Mouse (Mus musculus) CH12.LX (cell line): ENCODE measurements around the gene Fdxr. TPM values are rescaled to one million over a fixed set of nuclear protein-coding genes. Genes with fewer than 3 reads are reported as not detected.

ENCODE experiments used
- DNase-seq: peaks from one replicate; pipeline ENCODE4 v3.0.0-alpha.2; 2013; ENCODE audit errors: extremely low read depth
- H3K27ac ChIP-seq: 2 replicates; pipeline ENCODE4 v1.5.1; 2012; ENCODE audit warnings: low read depth, mild to moderate bottlenecking, control low read depth, moderate library complexity; ENCODE audit not compliant: insufficient read depth
- H3K27me3 ChIP-seq: replicated peaks from 2 replicates; pipeline ENCODE3; 2012; ENCODE audit warnings: inconsistent platforms
- H3K36me3 ChIP-seq, 2 experiments: replicated peaks in 1 of 2; 2 replicates each; pipeline versions ENCODE3 to v1.6.1; 2012; ENCODE audit warnings: inconsistent platforms in 1 of 2, low read length in 1 of 2, mild to moderate bottlenecking in 1 of 2, mixed read lengths in 1 of 2, moderate library complexity in 1 of 2; ENCODE audit not compliant: control insufficient read depth in 1 of 2, insufficient read depth in 1 of 2
- H3K4me1 ChIP-seq, 2 experiments: 2 replicates each; pipeline ENCODE4 v1.6.1; 2012; ENCODE audit warnings: inconsistent platforms in 1 of 2, moderate library complexity in 1 of 2; ENCODE audit not compliant: insufficient read depth in 2 of 2, control insufficient read depth in 1 of 2
- H3K4me2 ChIP-seq: 2 replicates; pipeline ENCODE4 v1.6.1; 2012; ENCODE audit warnings: low read depth, mild to moderate bottlenecking, control low read depth; ENCODE audit not compliant: poor library complexity, insufficient read depth, severe bottlenecking
- H3K4me3 ChIP-seq, 3 experiments: fragments of 150-350 bp in 1 of 3; sonication (generic) in 1 of 3; replicated peaks in 1 of 3; 2 replicates each; pipeline versions ENCODE3 to v1.5.1; 2011 to 2012; ENCODE audit warnings: low read depth in 2 of 3, low read length in 2 of 3, mild to moderate bottlenecking in 2 of 3, moderate library complexity in 2 of 3, control low read depth in 1 of 3, improper control_type of control experiment in 1 of 3, inconsistent platforms in 1 of 3, mixed read lengths in 1 of 3; ENCODE audit not compliant: poor library complexity in 1 of 3
- H3K79me2 ChIP-seq: replicated peaks from 2 replicates; pipeline ENCODE4 v1.6.1; 2012; ENCODE audit warnings: mild to moderate bottlenecking, moderate library complexity; ENCODE audit not compliant: control insufficient read depth, poor library complexity, insufficient read depth, severe bottlenecking; ENCODE audit errors: extremely low read depth
- H3K9ac ChIP-seq: 2 replicates; pipeline ENCODE4 v1.6.1; 2012; ENCODE audit warnings: low read depth, mild to moderate bottlenecking, control low read depth, moderate library complexity; ENCODE audit not compliant: insufficient read depth
- H3K9me3 ChIP-seq: replicated peaks from 2 replicates; pipeline ENCODE3; 2012; ENCODE audit warnings: low read length, inconsistent platforms, mixed read lengths
- CHD2 ChIP-seq: IDR thresholded peaks from 2 replicates; pipeline ENCODE4 v1.6.1; 2011; ENCODE audit warnings: low read length, improper control_type of control experiment
- E2F4 ChIP-seq: IDR thresholded peaks from 2 replicates; pipeline ENCODE4 v1.6.1; 2011; ENCODE audit warnings: low read depth, low read length, improper control_type of control experiment; ENCODE audit not compliant: insufficient replicate concordance
- EP300 ChIP-seq: IDR thresholded peaks from 2 replicates; pipeline ENCODE4 v1.6.1; 2011; ENCODE audit warnings: low read length, improper control_type of control experiment
- IRF4 ChIP-seq: IDR thresholded peaks from 2 replicates; pipeline ENCODE4 v1.6.1; 2014; ENCODE audit warnings: low read depth, mild to moderate bottlenecking, inconsistent platforms, low read length, improper control_type of control experiment
- JUND ChIP-seq: conservative IDR thresholded peaks from 2 replicates; pipeline ENCODE4 v1.6.1; 2011; ENCODE audit warnings: low read depth, low read length, improper control_type of control experiment
- KAT2A ChIP-seq: IDR thresholded peaks from 2 replicates; pipeline ENCODE4 v1.6.1; 2012; ENCODE audit warnings: low read length, improper control_type of control experiment, inconsistent platforms; ENCODE audit not compliant: insufficient replicate concordance
- MAX ChIP-seq: IDR thresholded peaks from 2 replicates; pipeline ENCODE4 v1.6.1; 2011; ENCODE audit warnings: low read length, improper control_type of control experiment
- MAZ ChIP-seq: IDR thresholded peaks from 2 replicates; pipeline ENCODE4 v1.6.1; 2012; ENCODE audit warnings: low read depth, mild to moderate bottlenecking, inconsistent platforms, low read length, improper control_type of control experiment, moderate library complexity
- MXI1 ChIP-seq: IDR thresholded peaks from 2 replicates; pipeline ENCODE4 v1.6.1; 2011; ENCODE audit warnings: mild to moderate bottlenecking, low read depth, low read length, improper control_type of control experiment
- NRF1 ChIP-seq: IDR thresholded peaks from 2 replicates; pipeline ENCODE4 v1.6.1; 2014; ENCODE audit warnings: low read depth, mild to moderate bottlenecking, inconsistent platforms, low read length, improper control_type of control experiment, moderate library complexity
- POLR2A ChIP-seq: IDR thresholded peaks from 2 replicates; pipeline ENCODE4 v1.6.1; 2011; ENCODE audit warnings: low read depth, mild to moderate bottlenecking, improper control_type of control experiment, low read length
- TCF12 ChIP-seq: IDR thresholded peaks from 2 replicates; pipeline ENCODE4 v1.6.1; 2014; ENCODE audit warnings: low read depth, mild to moderate bottlenecking, inconsistent platforms, low read length, improper control_type of control experiment
- UBTF ChIP-seq: IDR thresholded peaks from 2 replicates; pipeline ENCODE4 v1.6.1; 2012; ENCODE audit warnings: low read depth, mild to moderate bottlenecking, inconsistent platforms, low read length, improper control_type of control experiment, moderate library complexity
- USF1 ChIP-seq: IDR thresholded peaks from 2 replicates; pipeline ENCODE4 v1.6.1; 2014; ENCODE audit warnings: low read depth, mild to moderate bottlenecking, inconsistent platforms, low read length, improper control_type of control experiment
- ZC3H11A ChIP-seq: IDR thresholded peaks from 2 replicates; pipeline ENCODE4 v1.6.1; 2012; ENCODE audit warnings: low read depth, mild to moderate bottlenecking, inconsistent platforms, low read length, improper control_type of control experiment
- ZMIZ1 ChIP-seq: IDR thresholded peaks from 2 replicates; pipeline ENCODE4 v1.6.1; 2012; ENCODE audit warnings: low read depth, mild to moderate bottlenecking, inconsistent platforms, low read length, improper control_type of control experiment
- dilution Hi-C: fragments of 300-500 bp; cut with MboI; formaldehyde crosslinking; loops from 2 replicates; pipeline ENCODE4 v1.14.3; 2020; ENCODE audit warnings: low sequenced_read_pairs; ENCODE audit not compliant: extremely low pct_unique_long_range_greater_than_20kb, extremely low pct_ligation_motif_present
- in situ Hi-C: fragments of 300-500 bp; cut with MboI; formaldehyde crosslinking; loops from 3 replicates; pipeline ENCODE4 v1.14.3; 2019; ENCODE audit warnings: low sequenced_read_pairs, low pct_ligation_motif_present, low pct_unique_long_range_greater_than_20kb, mixed read lengths
- polyA plus RNA-seq: library from polyadenylated mRNA; unstranded; fragments of >175 nt; gene quantifications from 2 replicates; pipeline ENCODE4 v1.2.1, GENCODE M21; 2012; ENCODE audit warnings: low read depth; ENCODE audit not compliant: insufficient read length
- total RNA-seq, 2 experiments: library from RNA; depleted of rRNA; stranded (reverse); fragments of 300-350 nt in 1 of 2; fragments of >200 nt in 1 of 2; gene quantifications; 2 replicates each; pipeline ENCODE4 v1.2.3; 2012 to 2014

The Fdxr gene
- total and polyA plus RNA-seq, 3 experiments, result 43.8 to 63.3 (median 58.6) TPM

- Histone ChIP-seq H3K4me1 (no peaks in the 10 kb centered on the region), H3K79me2 (no peaks in the 10 kb centered on the region), H3K9ac (no peak overlapping the region), H3K27me3 (peaks cover 36% of the 10 kb centered on the region), H3K36me3 (no peaks in the 10 kb centered on the region), H3K4me2 (no peak overlapping the region), H3K9me3 (peaks cover 6% of the 10 kb centered on the region), H3K4me3 (no peak overlapping the region), H3K27ac (no peak overlapping the region)
- DNase-seq, result no peak
- dilution Hi-C loops, result no loop called here
- TF ChIP-seq UBTF, result no peak
- no peak for TF ChIP-seq MAZ
- in situ Hi-C loops, result no loop called here
Measured at GRCm38 (mm10) chr11:115290314-115290713, 13.5 kb upstream of the Fdxr start.

- Histone ChIP-seq H3K79me2 (no peaks in the 10 kb centered on the region), H3K4me2 (no peak overlapping the region), H3K4me1 (no peaks in the 10 kb centered on the region), H3K9me3 (peaks cover 6% of the 10 kb centered on the region), H3K9ac (no peak overlapping the region), H3K4me3 (no peak overlapping the region), H3K27me3 (peaks cover 34% of the 10 kb centered on the region), H3K36me3 (no peaks in the 10 kb centered on the region), H3K27ac (no peak overlapping the region)
- TF ChIP-seq MXI1, result no peak
- no peak for TF ChIP-seq POLR2A
- TF ChIP-seq NRF1, result no peak
- TF ChIP-seq ZC3H11A, result no peak
- no peak for TF ChIP-seq E2F4
- TF ChIP-seq KAT2A, result no peak
- no peak for TF ChIP-seq EP300
- TF ChIP-seq IRF4, result no peak
- TF ChIP-seq CHD2, result no peak
- TF ChIP-seq MAX, result no peak
- no peak for TF ChIP-seq USF1
- TF ChIP-seq UBTF, result no peak
- dilution Hi-C loops (no loop called here), in situ Hi-C loops (no loop called here)
- DNase-seq, result no peak
Measured at GRCm38 (mm10) chr11:115289885-115290284, 13.0 kb upstream of the Fdxr start.

- H3K27me3 ChIP-seq, result peaks cover 22% of the 10 kb centered on the region
- in situ Hi-C loops, result no loop called here
Measured at GRCm38 (mm10) chr11:115288305-115288704, 11.5 kb upstream of the Fdxr start.

More at GRCm38 (mm10) chr11:115288305-115288704, 11.5 kb upstream of the Fdxr start:
- no peak overlapping the region for H3K27ac ChIP-seq
- no peak overlapping the region for H3K4me2 ChIP-seq
- peaks cover 0 to 1% of the 10 kb centered on the region in 2 experiments for H3K36me3 ChIP-seq
- H3K79me2 ChIP-seq, result no peaks in the 10 kb centered on the region
- no peak for DNase-seq
- TF ChIP-seq TCF12 (no peak), MAX (no peak), JUND (no peak), CHD2 (no peak), ZC3H11A (no peak), ZMIZ1 (no peak)
- H3K9me3 ChIP-seq, result no peaks in the 10 kb centered on the region
- no peak overlapping the region for H3K9ac ChIP-seq
- dilution Hi-C loops, result no loop called here
- H3K4me1 ChIP-seq, result peaks cover 0 to under 1% of the 10 kb centered on the region in 2 experiments; a peak in 2 of 4 replicates
- no peak overlapping the region for H3K4me3 ChIP-seq
